Mouse (Mus musculus): ENCODE results near the gene Eef1a1.

GRCm38 (mm10) chr9:78474270-78474669 is 14.7 kb downstream of the Eef1a1 start:
- TF ChIP-seq CTCF (IDR thresholded peaks at IDR 0.05; ENCODE audit: low read depth): no peak
- no peak for TF ChIP-seq EP300 (IDR thresholded peaks at IDR 0.05; ENCODE audit: low read depth)
